Mouse (Mus musculus): ENCODE measurements around the gene E2f4. TPM values are rescaled to one million over a fixed set of nuclear protein-coding genes. Genes with fewer than 3 reads are reported as not detected.

E2f4 gene
- total and polyA plus RNA-seq, 3 experiments = 39.9 to 198 (median 51.0) TPM

GRCm38 (mm10) chr8:105269075-105269458, 28.4 kb upstream of the E2f4 start:
- TF ChIP-seq KAT2A (IDR thresholded peaks at IDR 0.05; ENCODE audit: insufficient replicate concordance, low read length) (no peak), ZMIZ1 (IDR thresholded peaks at IDR 0.05; ENCODE audit: low read depth, low read length) (no peak), MAX (IDR thresholded peaks at IDR 0.05; ENCODE audit: low read length) (no peak), TBP (conservative IDR thresholded peaks at IDR 0.05; ENCODE audit: low read depth, low read length) (no peak)
- peaks cover 0 to 16% of the 10 kb centered on the region in 2 experiments; a peak in 2 of 4 replicates for H3K4me1 ChIP-seq (ENCODE audit: control insufficient read depth in 1 of 2, insufficient read depth in 2 of 2)
- no peak for DNase-seq (ENCODE audit: extremely low read depth)
- H3K4me2 ChIP-seq (ENCODE audit: insufficient read depth, low read depth, poor library complexity, severe bottlenecking) = no peak overlapping the region
- no peaks in the 10 kb centered on the region for H3K79me2 ChIP-seq (replicated peaks; ENCODE audit: control insufficient read depth, extremely low read depth, insufficient read depth, poor library complexity, severe bottlenecking)
- dilution Hi-C loops (cut with MboI; ENCODE audit: extremely low pct_ligation_motif_present, extremely low pct_unique_long_range_greater_than_20kb, low sequenced_read_pairs) = no loop called here
- H3K4me3 ChIP-seq (replicated peaks in 1 of 3; ENCODE audit: low read depth in 2 of 3, low read length in 2 of 3, poor library complexity in 1 of 3) = no peak overlapping the region
- in situ Hi-C loops (cut with MboI; ENCODE audit: low pct_ligation_motif_present, low pct_unique_long_range_greater_than_20kb, low sequenced_read_pairs) = no loop called here
- H3K36me3 ChIP-seq (replicated peaks in 1 of 2; ENCODE audit: control insufficient read depth in 1 of 2, insufficient read depth in 1 of 2, low read length in 1 of 2) = peaks cover 22 to 37% of the 10 kb centered on the region in 2 experiments
- H3K27me3 ChIP-seq (replicated peaks) = no peaks in the 10 kb centered on the region
- H3K9ac ChIP-seq (ENCODE audit: insufficient read depth, low read depth) = no peak overlapping the region
- H3K27ac ChIP-seq (ENCODE audit: insufficient read depth, low read depth) = no peak overlapping the region
- H3K9me3 ChIP-seq (replicated peaks; ENCODE audit: low read length) = peaks cover 19% of the 10 kb centered on the region

GRCm38 (mm10) chr8:105269461-105269947, 28.0 kb upstream of the E2f4 start, which contains the start of gene Hsf4:
Hsf4 (plus strand) TSS chr8:105269801.
- Histone ChIP-seq H3K4me2 (ENCODE audit: insufficient read depth, low read depth, poor library complexity, severe bottlenecking) (no peak within 1 kb of the TSS), H3K4me3 (replicated peaks in 1 of 3; ENCODE audit: low read depth in 2 of 3, low read length in 2 of 3, poor library complexity in 1 of 3) (no peak within 1 kb of the TSS), H3K9ac (ENCODE audit: insufficient read depth, low read depth) (no peak within 1 kb of the TSS), H3K4me1 (ENCODE audit: control insufficient read depth in 1 of 2, insufficient read depth in 2 of 2) (peaks cover 0 to 16% of the 10 kb centered on the region in 2 experiments; a peak in 2 of 4 replicates), H3K27ac (ENCODE audit: insufficient read depth, low read depth) (no peak within 1 kb of the TSS), H3K27me3 (replicated peaks) (no peaks in the 10 kb centered on the region), H3K36me3 (replicated peaks in 1 of 2; ENCODE audit: control insufficient read depth in 1 of 2, insufficient read depth in 1 of 2, low read length in 1 of 2) (peaks cover 22 to 37% of the 10 kb centered on the region in 2 experiments), H3K9me3 (replicated peaks; ENCODE audit: low read length) (peaks cover 19% of the 10 kb centered on the region), H3K79me2 (replicated peaks; ENCODE audit: control insufficient read depth, extremely low read depth, insufficient read depth, poor library complexity, severe bottlenecking) (no peaks in the 10 kb centered on the region)
- dilution Hi-C loops (cut with MboI; ENCODE audit: extremely low pct_ligation_motif_present, extremely low pct_unique_long_range_greater_than_20kb, low sequenced_read_pairs) = no loop called here
- in situ Hi-C loops (cut with MboI; ENCODE audit: low pct_ligation_motif_present, low pct_unique_long_range_greater_than_20kb, low sequenced_read_pairs) = no loop called here
- TF ChIP-seq ZKSCAN1 (IDR thresholded peaks at IDR 0.05; ENCODE audit: borderline replicate concordance, low read depth, low read length) = no peak
- no peak for TF ChIP-seq EP300 (IDR thresholded peaks at IDR 0.05; ENCODE audit: low read length)
- no peak for TF ChIP-seq JUN (IDR thresholded peaks at IDR 0.05; ENCODE audit: insufficient read depth, low read depth, low read length)
- TF ChIP-seq RAD21 (IDR thresholded peaks at IDR 0.05; ENCODE audit: low read depth, low read length) = no peak
- TF ChIP-seq ZMIZ1 (IDR thresholded peaks at IDR 0.05; ENCODE audit: low read depth, low read length) = no peak
- no peak for TF ChIP-seq NELFE (IDR thresholded peaks at IDR 0.05; ENCODE audit: low read depth, low read length)
- no peak for TF ChIP-seq KAT2A (IDR thresholded peaks at IDR 0.05; ENCODE audit: insufficient replicate concordance, low read length)
- no peak for TF ChIP-seq UBTF (IDR thresholded peaks at IDR 0.05; ENCODE audit: low read depth, low read length)
- TF ChIP-seq GABPA (IDR thresholded peaks at IDR 0.05; ENCODE audit: insufficient replicate concordance, low read depth, low read length) = no peak
- TF ChIP-seq JUND (conservative IDR thresholded peaks at IDR 0.05; ENCODE audit: low read depth, low read length) = no peak
- TF ChIP-seq POLR2A (IDR thresholded peaks at IDR 0.05; ENCODE audit: low read depth, low read length) = no peak
- TF ChIP-seq PAX5 (IDR thresholded peaks at IDR 0.05; ENCODE audit: low read length) = no peak
- TF ChIP-seq IRF4 (IDR thresholded peaks at IDR 0.05; ENCODE audit: low read depth, low read length) = no peak
- no peak for TF ChIP-seq CHD1 (IDR thresholded peaks at IDR 0.05; ENCODE audit: low read depth, low read length)
- no peak for TF ChIP-seq ZNF384 (IDR thresholded peaks at IDR 0.05; ENCODE audit: low read depth, low read length)
- TF ChIP-seq HCFC1 (IDR thresholded peaks at IDR 0.05; ENCODE audit: low read depth, low read length) = no peak
- no peak for TF ChIP-seq MAZ (IDR thresholded peaks at IDR 0.05; ENCODE audit: low read depth, low read length)
- DNase-seq (ENCODE audit: extremely low read depth) = no peak

Measured in CH12.LX (cell line).